8 mouse cellular contexts compared by ENCODE assay signal in the genomic region with DNA sequence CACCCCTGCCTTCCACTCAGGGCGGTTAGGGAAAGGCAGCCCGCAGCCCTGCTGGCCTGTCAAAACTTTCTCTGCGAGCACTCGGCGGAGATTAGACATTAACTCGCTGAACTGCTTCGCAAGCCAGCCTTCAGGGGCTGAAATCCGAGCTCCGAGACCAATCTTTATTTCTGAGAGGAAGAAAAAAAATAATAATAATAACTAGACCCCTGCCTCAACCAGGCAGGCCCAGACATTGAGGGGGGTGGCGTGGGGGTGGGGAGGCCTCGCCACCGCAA. TPM values are rescaled to one million over a fixed set of nuclear protein-coding genes. Genes with fewer than 3 reads are reported as not detected.
DNase-seq lines count a peak whose midpoint lies in the region; ATAC-seq lines count a peak whose summit lies in the region.

No protein-coding gene starts in this region.

- peak overlapping the region; percentile 99 for H3K9ac ChIP-seq in heart, embryonic 13.5 days
- peak overlapping the region; percentile 99 for H3K9ac ChIP-seq in limb, embryonic 11.5 days (ENCODE audit: low read length)
- H3K9ac ChIP-seq in midbrain, embryonic 14.5 days (replicated peaks; ENCODE audit: low read length) = peak overlapping the region; percentile 99

- H3K4me3 ChIP-seq in erythroblast, embryonic 14.5 days (replicated peaks) = peak overlapping the region; percentile 87
- H3K4me3 ChIP-seq in heart, embryonic 13.5 days = peak overlapping the region; percentile 98
- peak overlapping the region; percentile 81 for H3K4me3 ChIP-seq in limb, embryonic 11.5 days (ENCODE audit: low read depth, low read length)
- peak overlapping the region; percentile 82 for H3K4me3 ChIP-seq in midbrain, embryonic 14.5 days (replicated peaks; ENCODE audit: low read depth, low read length)

- H3K27me3 ChIP-seq in erythroblast, embryonic 14.5 days (ENCODE audit: control insufficient read depth) = peaks cover 16% of the 10 kb centered on the region
- H3K27me3 ChIP-seq in heart, embryonic 13.5 days (replicated peaks) = no peaks in the 10 kb centered on the region
- H3K27me3 ChIP-seq in limb, embryonic 11.5 days (ENCODE audit: control insufficient read depth, insufficient read depth, low read length) = no peaks in the 10 kb centered on the region
- H3K27me3 ChIP-seq in midbrain, embryonic 14.5 days (ENCODE audit: control insufficient read depth, insufficient read depth, low read length) = no peaks in the 10 kb centered on the region

- peak; percentile 55 for DNase-seq in NIH3T3 (ENCODE audit: low read depth)
- DNase-seq in limb, embryonic 11.5 days (ENCODE audit: low spot score) = peak; percentile 66
- peak; percentile 67 for DNase-seq in midbrain, embryonic 14.5 days
- no peak for DNase-seq in left cerebral cortex, adult 8-10 months (ENCODE audit: low spot score in 2 of 2)

- peaks cover 61% of the 10 kb centered on the region for H3K4me1 ChIP-seq in erythroblast, embryonic 14.5 days (ENCODE audit: control insufficient read depth)
- peaks cover 55% of the 10 kb centered on the region for H3K4me1 ChIP-seq in heart, embryonic 13.5 days
- peaks cover 19% of the 10 kb centered on the region for H3K4me1 ChIP-seq in limb, embryonic 11.5 days (ENCODE audit: control insufficient read depth, insufficient read depth, low read length)
- peaks cover 51% of the 10 kb centered on the region for H3K4me1 ChIP-seq in midbrain, embryonic 14.5 days (ENCODE audit: control insufficient read depth, insufficient read depth, low read length)

- H3K9me3 ChIP-seq in erythroblast, embryonic 14.5 days (ENCODE audit: control insufficient read depth, low read length) = no peaks in the 10 kb centered on the region
- H3K9me3 ChIP-seq in heart, embryonic 13.5 days = no peaks in the 10 kb centered on the region
- H3K9me3 ChIP-seq in limb, embryonic 11.5 days (ENCODE audit: control insufficient read depth, low read length) = no peaks in the 10 kb centered on the region
- no peaks in the 10 kb centered on the region for H3K9me3 ChIP-seq in midbrain, embryonic 14.5 days (ENCODE audit: control insufficient read depth, low read length)

- no peak for ATAC-seq in erythroblast, adult 5-6 weeks (replicated peaks; ENCODE audit: low FRiP score, poor library complexity, severe bottlenecking)
- no peak for ATAC-seq in heart, embryonic 13.5 days (ENCODE audit: extremely low read depth, insufficient number of reproducible peaks, low FRiP score, low TSS enrichment)
- ATAC-seq in limb, embryonic 11.5 days (ENCODE audit: insufficient number of reproducible peaks, low FRiP score, low TSS enrichment, low read depth) = peak; percentile 18; the same call in 1 of the 2 replicates
- no peak for ATAC-seq in midbrain, embryonic 14.5 days (ENCODE audit: low FRiP score, low TSS enrichment)
- no peak for ATAC-seq in frontal cortex, adult (ENCODE audit: low TSS enrichment)

- H3K36me3 ChIP-seq in erythroblast, embryonic 14.5 days (ENCODE audit: control insufficient read depth) = peaks cover 9% of the 10 kb centered on the region
- no peaks in the 10 kb centered on the region for H3K36me3 ChIP-seq in heart, embryonic 13.5 days
- no peaks in the 10 kb centered on the region for H3K36me3 ChIP-seq in limb, embryonic 11.5 days (ENCODE audit: control insufficient read depth, insufficient read depth, low read length)
- 0 out of 2 replicates have a peak, but pooled peaks cover 3% of the 10 kb centered on the region for H3K36me3 ChIP-seq in midbrain, embryonic 14.5 days (ENCODE audit: control insufficient read depth, insufficient read depth, low read length)

- peak overlapping the region; percentile 90 for H3K4me2 ChIP-seq in heart, embryonic 13.5 days
- H3K4me2 ChIP-seq in limb, embryonic 11.5 days (ENCODE audit: low read depth, severe bottlenecking) = peak overlapping the region; percentile 68
- H3K4me2 ChIP-seq in midbrain, embryonic 14.5 days (ENCODE audit: low read length) = peak overlapping the region; percentile 85

- peak overlapping the region; percentile 99 for H3K27ac ChIP-seq in heart, embryonic 13.5 days (replicated peaks)
- H3K27ac ChIP-seq in limb, embryonic 11.5 days (replicated peaks; ENCODE audit: low read depth, low read length) = peak overlapping the region; percentile 99
- H3K27ac ChIP-seq in midbrain, embryonic 14.5 days (replicated peaks; ENCODE audit: low read depth, low read length) = peak overlapping the region; percentile 99

- WGBS in heart, embryonic 13.5 days = under 1% methylated on average over 12 of the region's 12 CpGs
- under 1% methylated on average over 12 of the region's 12 CpGs for WGBS in limb, embryonic 11.5 days
- under 1% methylated on average over 12 of the region's 12 CpGs for WGBS in midbrain, embryonic 14.5 days

RNA-seq across cellular contexts. Expression of a gene that starts 20.5 kb away (rescaled TPM):
- 4.9 and 5.5 TPM in 2 replicates for polyA plus RNA-seq in erythroblast, embryonic 14.5 days (2012)
- 48.5 and 52.5 TPM in 2 replicates for total RNA-seq in erythroblast, adult 5-6 weeks (2015; ENCODE audit: low replicate concordance)
- total RNA-seq in erythroblast, adult 5-6 weeks (2017; ENCODE audit: low replicate concordance) = 65.5 and 81.0 TPM in 2 replicates
- 43.7 and 44.6 TPM in 2 replicates for polyA plus RNA-seq in heart, embryonic 13.5 days (2015; fragmentation: Nextera tagmentation; extraction: Ambion mirVana)
- polyA plus RNA-seq in limb, embryonic 11.5 days (2014; fragmentation: Nextera tagmentation; extraction: Ambion mirVana) = 71.0 and 77.0 TPM in 2 replicates
- polyA plus RNA-seq in midbrain, embryonic 14.5 days (2014; fragmentation: Nextera tagmentation; extraction: Ambion mirVana) = 140 and 143 TPM in 2 replicates
- total RNA-seq in left cerebral cortex, adult 8-10 months (2022) = 100 to 1,000 TPM; 214 to 262 (median 235) TPM

RNA-seq across cellular contexts. Expression of a gene that starts 54.4 kb away (rescaled TPM):
- polyA plus RNA-seq in erythroblast, embryonic 14.5 days (2012) = 8.9 and 13.5 TPM in 2 replicates
- total RNA-seq in erythroblast, adult 5-6 weeks (2015; ENCODE audit: low replicate concordance) = 25.3 and 32.9 TPM in 2 replicates
- 27.9 and 29.0 TPM in 2 replicates for total RNA-seq in erythroblast, adult 5-6 weeks (2017; ENCODE audit: low replicate concordance)
- polyA plus RNA-seq in heart, embryonic 13.5 days (2015; fragmentation: Nextera tagmentation; extraction: Ambion mirVana) = 423 and 513 TPM in 2 replicates
- 327 and 334 TPM in 2 replicates for polyA plus RNA-seq in limb, embryonic 11.5 days (2014; fragmentation: Nextera tagmentation; extraction: Ambion mirVana)
- polyA plus RNA-seq in midbrain, embryonic 14.5 days (2014; fragmentation: Nextera tagmentation; extraction: Ambion mirVana) = 428 and 578 TPM in 2 replicates
- 100 to 1,000 TPM; 156 to 202 (median 174) TPM for total RNA-seq in left cerebral cortex, adult 8-10 months (2022)

Comparison
In these comparisons a context has a peak if more than half of its experiments do, and no peak if none do; other contexts are left out.
1. DNase-seq: peak in NIH3T3 (single experiment), limb, embryonic 11.5 days (single experiment) and midbrain, embryonic 14.5 days (single experiment); none in left cerebral cortex, adult 8-10 months (0 of 2).
2. RNA of a gene that starts 54.4 kb away (polyA plus RNA-seq): 428 to 578 TPM in midbrain, embryonic 14.5 days, 423 to 513 TPM in heart, embryonic 13.5 days and 327 to 334 TPM in limb, embryonic 11.5 days; 8.9 to 13.5 TPM in erythroblast, embryonic 14.5 days; every median in the first group is over 10 times any median in the second.
3. Peak in every context shown above with its lines, with median percentiles within 50 percentile points of each other: H3K4me3 ChIP-seq, H3K27ac ChIP-seq, H3K4me2 ChIP-seq and H3K9ac ChIP-seq.